Mouse (Mus musculus) layer of hippocampus, postnatal 36 days (tissue): ENCODE results near the gene Cyb561d2. TPM values are rescaled to one million over a fixed set of nuclear protein-coding genes. Genes with fewer than 3 reads are reported as not detected.

Source experiments
- DNase-seq, 2 experiments: peaks; one replicate each; pipeline ENCODE4 v3.0.0; 2022
- total RNA-seq, 2 experiments: library from RNA; stranded (reverse); gene quantifications; 2 replicates each; pipeline ENCODE4 v1.2.3; 2021

Cyb561d2 gene
- total RNA-seq, 2 experiments from 2014 or later = 15.1 to 18.2 TPM

- no peak for DNase-seq
These were observed 20.1 kb downstream of the Cyb561d2 start for GRCm38 (mm10) chr9:107521711-107522399.

GRCm38 (mm10) chr9:107521190-107521589, 20.8 kb downstream of the Cyb561d2 start:
- DNase-seq = no peak

- no peak for DNase-seq
These were observed 21.7 kb downstream of the Cyb561d2 start for GRCm38 (mm10) chr9:107520331-107520730.

GRCm38 (mm10) chr9:107514303-107514955, 27.6 kb downstream of the Cyb561d2 start:
- peak; percentile 83 to 84 for DNase-seq

GRCm38 (mm10) chr9:107512326-107512725, 29.7 kb downstream of the Cyb561d2 start:
- no peak for DNase-seq

GRCm38 (mm10) chr9:107511436-107511835, 30.6 kb downstream of the Cyb561d2 start:
- no peak for DNase-seq

- no peak for DNase-seq
These were observed 31.5 kb downstream of the Cyb561d2 start for GRCm38 (mm10) chr9:107510384-107511100.

GRCm38 (mm10) chr9:107508266-107508665, 33.7 kb downstream of the Cyb561d2 start:
- DNase-seq = peak; percentile 53 to 66

- no peak for DNase-seq
These were observed 37.1 kb downstream of the Cyb561d2 start for GRCm38 (mm10) chr9:107504662-107505537.

- no peak for DNase-seq
These were observed 39.7 kb downstream of the Cyb561d2 start for GRCm38 (mm10) chr9:107502131-107502846.

- DNase-seq = no peak
These were observed 41.2 kb downstream of the Cyb561d2 start for GRCm38 (mm10) chr9:107500708-107501286.

- no peak for DNase-seq
These were observed 45.6 kb downstream of the Cyb561d2 start for GRCm38 (mm10) chr9:107496359-107496758.

- DNase-seq = no peak
These were observed 47.8 kb downstream of the Cyb561d2 start for GRCm38 (mm10) chr9:107494238-107494637.

GRCm38 (mm10) chr9:107493511-107493910, 48.5 kb downstream of the Cyb561d2 start:
- no peak for DNase-seq

GRCm38 (mm10) chr9:107490625-107491024, 51.4 kb downstream of the Cyb561d2 start:
- no peak for DNase-seq

- no peak for DNase-seq
These were observed 51.8 kb downstream of the Cyb561d2 start for GRCm38 (mm10) chr9:107490146-107490545.

Other genes with a start within 250 kb of the Cyb561d2 start
- 1 to 10 TPM; 3.8 to 3.9 TPM for gene Cish, start 246.2 kb downstream of the Cyb561d2 start, total RNA-seq
- gene Hemk1, start 203.8 kb downstream of the Cyb561d2 start, total RNA-seq = 10 to 100 TPM; 17.2 to 19.5 TPM
- 1 to 10 TPM; 1.5 to 1.9 TPM for gene 6430571L13Rik, start 201.6 kb downstream of the Cyb561d2 start, total RNA-seq
- gene Cacna2d2, start 142.6 kb downstream of the Cyb561d2 start, total RNA-seq = 10 to 100 TPM; 17.5 to 23.3 TPM
- gene Tmem115, start 8.2 kb downstream of the Cyb561d2 start, total RNA-seq = 10 to 100 TPM; 34.6 to 35.0 TPM
- gene Nprl2, start within 50 bp of the Cyb561d2 start, total RNA-seq = 10 to 100 TPM; 39.7 to 47.9 TPM
- gene Zmynd10, start 5.1 kb upstream of the Cyb561d2 start, total RNA-seq = 1 to 10 TPM; 3.4 to 4.3 TPM
- 10 to 100 TPM; 15.8 TPM for gene Rassf1, start 9.4 kb upstream of the Cyb561d2 start, total RNA-seq
- 10 to 100 TPM; 70.1 to 82.0 TPM for gene Tusc2, start 21.1 kb upstream of the Cyb561d2 start, total RNA-seq
- 10 to 100 TPM; 13.0 to 13.5 TPM for gene Hyal2, start 25.8 kb upstream of the Cyb561d2 start, total RNA-seq
- gene Hyal1, start 34.7 kb upstream of the Cyb561d2 start, total RNA-seq = 1 to 10 TPM; 6.5 to 6.7 TPM
- 10 to 100 TPM; 13.5 to 13.8 TPM for gene Naa80, start 36.7 kb upstream of the Cyb561d2 start, total RNA-seq
- gene Hyal3, start 38.6 kb upstream of the Cyb561d2 start, total RNA-seq = 1 to 10 TPM; 1.3 to 1.8 TPM
- gene Ifrd2, start 45.4 kb upstream of the Cyb561d2 start, total RNA-seq = 10 to 100 TPM; 11.2 to 13.8 TPM
- 1 to 10 TPM; 1.7 to 2.2 TPM for gene Sema3b, start 67.0 kb upstream of the Cyb561d2 start, total RNA-seq
- 100 to 1,000 TPM; 195 to 208 TPM for gene Gnai2, start 93.2 kb upstream of the Cyb561d2 start, total RNA-seq
- gene Slc38a3, start 127.3 kb upstream of the Cyb561d2 start, total RNA-seq = 10 to 100 TPM; 53.9 to 60.6 TPM
- not detected for gene Gnat1, start 137.5 kb upstream of the Cyb561d2 start, total RNA-seq
- 1 to 10 TPM; 4.3 to 4.6 TPM for gene Sema3f, start 168.3 kb upstream of the Cyb561d2 start, total RNA-seq
- 100 to 1,000 TPM; 143 to 166 TPM for gene Rbm5, start 228.8 kb upstream of the Cyb561d2 start, total RNA-seq